Mouse (Mus musculus): Measurements from ENCODE around the gene Mrpl49.

DNA sequence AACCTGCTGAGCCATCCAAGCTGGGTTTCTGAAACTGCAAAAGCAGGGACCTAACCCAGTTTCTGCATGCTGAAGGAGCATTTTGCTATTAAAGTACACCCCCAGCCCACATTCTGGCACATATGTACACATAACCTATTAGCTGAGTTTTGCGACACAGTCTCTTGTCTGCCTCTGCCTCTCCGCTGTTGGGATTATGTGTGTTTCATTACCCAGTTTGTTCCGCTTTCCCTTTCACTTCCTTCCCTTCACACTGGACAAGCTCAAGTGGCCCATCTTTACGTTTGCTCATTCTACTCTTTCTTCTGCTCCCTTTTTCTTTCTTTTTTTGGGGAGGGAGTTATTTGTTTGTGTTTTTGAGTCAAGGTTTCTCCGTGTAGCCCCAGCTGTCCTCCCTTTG, 16.3 kb upstream of the Mrpl49 start:
- TF ChIP-seq CTCF (IDR thresholded peaks at IDR 0.05; ENCODE audit: control insufficient read depth, insufficient read depth, low read length), result no peak
- TF ChIP-seq POLR2A (IDR thresholded peaks at IDR 0.05; ENCODE audit: borderline replicate concordance, control insufficient read depth, low read depth, low read length), result no peak

Data from bone marrow, adult 2 months (tissue).